Mouse (Mus musculus) limb, embryonic 10.5 days (tissue): ENCODE measurements around the gene Rhag. TPM values are rescaled to one million over a fixed set of nuclear protein-coding genes. Genes with fewer than 3 reads are reported as not detected.

Source experiments
- DNase-seq: peaks from one replicate; pipeline ENCODE4 v3.0.0-alpha.2; 2017; ENCODE audit warnings: low spot score
- H3K27ac ChIP-seq: fragments of 300-500 bp; sonication (generic); 2 replicates; pipeline ENCODE4 v1.5.1; 2016; ENCODE audit warnings: mild to moderate bottlenecking
- H3K27me3 ChIP-seq: fragments of 300-500 bp; sonication (generic); 2 replicates; pipeline ENCODE4 v1.6.1; 2016; ENCODE audit warnings: low read depth, mild to moderate bottlenecking; ENCODE audit not compliant: poor library complexity, severe bottlenecking
- H3K36me3 ChIP-seq: fragments of 300-500 bp; sonication (generic); 2 replicates; pipeline ENCODE4 v1.6.1; 2016; ENCODE audit warnings: mild to moderate bottlenecking, moderate library complexity
- H3K4me1 ChIP-seq: fragments of 300-500 bp; sonication (generic); 2 replicates; pipeline ENCODE4 v1.6.1; 2016
- H3K4me3 ChIP-seq: fragments of 300-500 bp; sonication (generic); 2 replicates; pipeline ENCODE4 v1.5.1; 2016; ENCODE audit warnings: mild to moderate bottlenecking, moderate library complexity
- H3K9me3 ChIP-seq: fragments of 300-500 bp; sonication (generic); replicated peaks from 2 replicates; pipeline ENCODE4 v1.6.1; 2016; ENCODE audit warnings: mild to moderate bottlenecking
- whole genome bisulfite sequencing: fragments of 180-500 bp; shearing (Covaris S2); methylation state at CpG from one replicate; pipeline ENCODE4 v1.1.7; 2016; 5-methylcytosine and 5-hydroxymethylcytosine counted together
- polyA plus RNA-seq: library from polyadenylated mRNA; unstranded; fragments of >200 nt; fragmentation: Nextera tagmentation; extraction: Ambion mirVana; gene quantifications from 2 replicates; pipeline ENCODE4 v1.2.1, GENCODE M21; 2016

The Rhag gene
- polyA plus RNA-seq, 1 experiment from 2014 or later, result 5.5 TPM

GRCm38 (mm10) chr17:40879924-40880691 is 69.2 kb downstream of the Rhag start, which contains the start of gene 9130008F23Rik:
TSS of gene 9130008F23Rik (minus strand) at chr17:40880559.
- no peaks in the 10 kb centered on the region for H3K36me3 ChIP-seq
- WGBS, result under 1% methylated on average over 40 of the region's 40 CpGs
- H3K4me1 ChIP-seq, result 0 out of 2 replicates have a peak, but pooled peaks cover 2% of the 10 kb centered on the region
- peak; percentile 67 for DNase-seq
- H3K27me3 ChIP-seq, result no peaks in the 10 kb centered on the region
- peak within 1 kb of the TSS; percentile 68 for H3K4me3 ChIP-seq
- peak within 1 kb of the TSS; percentile 83 for H3K27ac ChIP-seq
- H3K9me3 ChIP-seq, result no peaks in the 10 kb centered on the region

GRCm38 (mm10) chr17:40882172-40882571 is 71.2 kb downstream of the Rhag start:
- DNase-seq, result no peak
- Histone ChIP-seq H3K4me3 (no peak overlapping the region), H3K9me3 (no peaks in the 10 kb centered on the region), H3K36me3 (no peaks in the 10 kb centered on the region), H3K4me1 (0 out of 2 replicates have a peak, but pooled peaks cover 2% of the 10 kb centered on the region), H3K27me3 (no peaks in the 10 kb centered on the region), H3K27ac (no peak overlapping the region)
- 88% methylated on average over 6 of the region's 6 CpGs for WGBS

GRCm38 (mm10) chr17:40885155-40885554 is 74.2 kb downstream of the Rhag start:
- Histone ChIP-seq H3K9me3 (no peaks in the 10 kb centered on the region), H3K27ac (no peak overlapping the region), H3K4me1 (no peaks in the 10 kb centered on the region), H3K36me3 (no peaks in the 10 kb centered on the region), H3K27me3 (no peaks in the 10 kb centered on the region), H3K4me3 (no peak overlapping the region)
- 89% methylated on average over 4 of the region's 4 CpGs for WGBS
- no peak for DNase-seq

- H3K27me3 ChIP-seq, result no peaks in the 10 kb centered on the region
- no peaks in the 10 kb centered on the region for H3K4me1 ChIP-seq
- no peak overlapping the region for H3K4me3 ChIP-seq
- H3K36me3 ChIP-seq, result no peaks in the 10 kb centered on the region
- H3K9me3 ChIP-seq, result no peaks in the 10 kb centered on the region
- no peak for DNase-seq
- H3K27ac ChIP-seq, result no peak overlapping the region
- WGBS, result 87% methylated on average over 4 of the region's 4 CpGs
These were observed 77.1 kb downstream of the Rhag start for GRCm38 (mm10) chr17:40887849-40888536.

Other genes starting within 250 kb of the Rhag start
- gene Esp6, start 249.6 kb upstream of the Rhag start, polyA plus RNA-seq, result not detected in 2 replicates
- not detected in 2 replicates for gene Esp4, start 212.5 kb upstream of the Rhag start, polyA plus RNA-seq
- gene Esp3, start 179.1 kb upstream of the Rhag start, polyA plus RNA-seq, result not detected in 2 replicates
- gene Esp1, start 84.0 kb upstream of the Rhag start, polyA plus RNA-seq, result not detected in 2 replicates
- not detected in 2 replicates for gene Crisp2, start 4.1 kb upstream of the Rhag start, polyA plus RNA-seq
- 0.63 and 1.7 TPM in 2 replicates for gene 9130008F23Rik, start 69.4 kb downstream of the Rhag start, polyA plus RNA-seq
- not detected in 2 replicates for gene Glyatl3, start 103.2 kb downstream of the Rhag start, polyA plus RNA-seq
- gene Mut, start 123.6 kb downstream of the Rhag start, polyA plus RNA-seq, result 29.1 and 32.4 TPM in 2 replicates
- gene Cenpq, start 123.9 kb downstream of the Rhag start, polyA plus RNA-seq, result 35.7 and 38.9 TPM in 2 replicates